Mouse (Mus musculus) E14TG2a.4 (cell line): Measurements from ENCODE around the gene Ly6g6d.

ENCODE experiments used
- CTCF ChIP-seq: conservative IDR thresholded peaks from 2 replicates; pipeline ENCODE4 v1.5.1; 2014; ENCODE audit warnings: low read length
- POU5F1 ChIP-seq: IDR thresholded peaks from 2 replicates; pipeline ENCODE4 v1.6.1; 2014; ENCODE audit warnings: low read length, borderline replicate concordance

DNA sequence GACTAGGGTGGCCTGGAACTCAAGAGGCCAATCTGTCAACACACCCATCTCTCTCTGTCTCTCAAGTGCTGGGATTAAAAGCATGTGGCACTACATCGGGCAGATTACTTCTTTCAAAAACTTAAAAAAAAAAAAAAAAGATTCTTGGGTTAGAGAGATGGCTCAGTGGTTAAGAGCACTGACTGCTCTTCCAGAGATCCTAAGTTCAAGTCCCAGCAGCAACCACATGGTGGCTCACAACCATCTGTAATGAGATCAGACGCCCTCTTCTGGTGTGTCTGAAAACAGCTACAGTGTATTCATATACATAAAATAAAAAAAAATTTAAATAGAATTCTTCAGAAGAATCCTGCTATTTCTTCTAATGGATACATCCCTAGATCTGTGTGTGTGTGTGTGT lies 10.3 kb upstream of the Ly6g6d start:
- TF ChIP-seq CTCF (peak; percentile 35), POU5F1 (no peak)
